Mouse (Mus musculus) layer of hippocampus, adult 8-10 months (tissue): ENCODE measurements at regions not wholly inside any gene's neighbourhood (a gene's known extent, or its start where the extent isn't known, plus 50 kb on each side); places are given as distances from the start of the nearest gene placed in this dataset.

Experiments used
- DNase-seq, 2 experiments: peaks; one replicate each; pipeline ENCODE4 v3.0.0; 2022; ENCODE audit warnings: low spot score in 2 of 2

GRCm38 (mm10) chr10:66781171-66781510 lies 314.8 kb upstream of the Jmjd1c start:
- no peak for DNase-seq

- no peak for DNase-seq
Observed at GRCm38 (mm10) chr10:66782025-66782424, 313.9 kb upstream of the Jmjd1c start.

DNA sequence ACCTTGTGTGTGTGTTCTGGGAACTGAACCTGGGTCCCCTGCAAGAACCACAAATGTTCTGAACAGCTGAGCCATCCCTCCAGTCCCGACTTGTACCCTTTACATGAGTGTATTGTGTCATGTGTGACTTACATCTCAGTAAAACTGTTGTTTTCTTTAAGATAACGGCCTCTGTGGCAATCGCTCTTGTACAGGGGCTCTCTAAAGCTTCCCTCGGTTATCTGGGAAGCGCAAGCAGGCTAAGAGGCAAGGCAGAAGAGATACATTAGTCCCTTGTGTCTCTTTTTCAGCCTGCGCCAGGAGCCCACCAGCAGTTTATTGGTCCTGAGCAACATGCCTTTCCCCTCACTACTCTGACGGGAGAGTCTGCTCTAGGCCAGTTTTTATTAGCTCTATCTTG lies 308.1 kb upstream of the Jmjd1c start:
- DNase-seq, result no peak

DNA sequence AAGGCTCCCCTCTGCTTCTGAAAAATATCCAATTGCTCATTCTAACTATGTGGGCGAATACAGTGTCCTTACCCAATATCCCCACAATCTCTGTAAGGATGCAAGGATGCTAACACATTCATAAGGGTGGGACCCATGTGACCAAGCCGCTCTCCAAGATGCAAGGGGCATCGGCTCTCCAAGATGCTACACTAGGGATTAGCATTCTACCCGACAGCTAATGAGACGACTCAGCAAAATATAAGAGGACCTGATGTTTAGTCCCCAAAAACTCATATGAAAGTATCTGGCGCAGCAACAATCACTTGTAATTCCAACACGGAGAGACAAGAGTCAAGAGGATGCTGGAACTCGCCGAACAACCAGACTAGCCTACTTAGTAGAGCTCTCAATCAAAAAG lies 299.6 kb upstream of the Jmjd1c start:
- no peak for DNase-seq

DNA sequence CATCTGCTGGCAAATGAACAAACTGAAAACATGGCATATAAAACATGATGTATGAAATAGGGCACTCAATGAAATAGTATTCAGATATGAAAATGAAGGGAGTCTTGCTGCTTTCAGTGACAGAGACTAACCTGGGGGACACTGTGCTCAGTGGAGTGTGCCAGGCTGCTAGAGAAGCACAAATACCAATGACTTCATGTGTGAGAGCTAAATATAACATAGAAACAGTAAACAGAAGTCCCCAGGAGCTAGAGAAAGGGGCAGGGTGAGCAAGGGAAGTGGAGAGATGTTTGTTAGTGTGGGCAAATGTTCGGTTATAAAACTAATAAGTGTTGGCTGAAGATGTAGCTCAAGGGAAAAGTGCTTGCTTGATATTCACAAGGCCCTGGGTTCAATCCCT lies 293.2 kb upstream of the Jmjd1c start:
- no peak for DNase-seq

GRCm38 (mm10) chr10:66807261-66807968 lies 288.5 kb upstream of the Jmjd1c start:
- DNase-seq, result peak; percentile 22 to 65

- DNase-seq, result no peak
Observed at GRCm38 (mm10) chr10:66812515-66813260, 283.2 kb upstream of the Jmjd1c start.

- no peak for DNase-seq
Observed at GRCm38 (mm10) chr10:66813850-66814564, 281.9 kb upstream of the Jmjd1c start.

DNA sequence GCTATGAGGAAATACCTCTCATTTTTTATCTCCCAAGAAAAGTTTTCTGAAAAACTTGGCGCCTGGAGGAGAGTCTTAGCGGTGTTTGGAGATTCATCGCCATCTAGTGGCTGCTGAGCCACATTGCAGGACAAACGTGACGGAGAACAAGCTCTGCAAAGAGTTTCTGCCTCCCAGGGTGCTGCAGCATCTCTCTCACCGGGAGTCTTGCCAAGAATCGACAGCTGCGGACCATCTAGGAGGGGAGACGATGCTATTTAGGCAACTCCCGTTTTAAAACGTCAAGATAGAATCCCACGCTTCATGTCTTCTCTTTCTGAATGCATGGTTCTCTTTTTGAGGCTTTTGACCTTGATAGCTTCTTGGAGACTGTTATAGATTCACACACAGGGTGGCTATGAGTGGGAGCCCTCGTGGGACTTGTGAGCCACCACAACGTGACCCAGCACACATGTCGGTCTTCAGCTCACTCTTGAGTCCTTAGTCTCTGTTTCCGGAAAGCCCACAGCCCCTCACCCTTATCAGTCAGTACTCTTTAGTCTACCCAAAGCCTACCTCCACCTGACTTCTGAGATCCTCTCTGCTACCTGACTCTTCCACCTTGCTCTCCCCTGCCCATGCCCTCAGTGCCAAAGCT lies 281.2 kb upstream of the Jmjd1c start:
- peak; percentile 82 to 84 for DNase-seq

DNA sequence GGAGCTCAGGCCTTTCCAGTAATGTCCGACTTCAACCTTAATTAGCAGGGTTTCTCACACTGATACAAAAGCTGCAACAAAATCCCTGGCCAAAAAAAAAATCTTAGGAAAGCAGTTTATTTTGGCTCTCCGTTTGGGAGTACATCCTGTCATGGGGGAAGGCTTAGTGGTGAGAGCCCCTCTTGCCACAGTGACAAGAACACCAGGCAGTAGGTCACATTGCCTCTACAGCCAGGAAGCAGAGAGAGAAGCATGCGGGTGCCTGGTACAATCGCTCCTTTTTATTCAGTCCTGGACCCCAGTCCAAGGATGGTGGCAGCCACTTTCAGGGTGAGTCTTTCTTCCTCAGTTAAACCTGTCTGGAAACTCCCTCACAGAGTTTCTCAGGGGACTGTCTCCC lies 280.0 kb upstream of the Jmjd1c start:
- no peak for DNase-seq

GRCm38 (mm10) chr10:66816776-66817175 lies 279.1 kb upstream of the Jmjd1c start:
- no peak for DNase-seq

DNA sequence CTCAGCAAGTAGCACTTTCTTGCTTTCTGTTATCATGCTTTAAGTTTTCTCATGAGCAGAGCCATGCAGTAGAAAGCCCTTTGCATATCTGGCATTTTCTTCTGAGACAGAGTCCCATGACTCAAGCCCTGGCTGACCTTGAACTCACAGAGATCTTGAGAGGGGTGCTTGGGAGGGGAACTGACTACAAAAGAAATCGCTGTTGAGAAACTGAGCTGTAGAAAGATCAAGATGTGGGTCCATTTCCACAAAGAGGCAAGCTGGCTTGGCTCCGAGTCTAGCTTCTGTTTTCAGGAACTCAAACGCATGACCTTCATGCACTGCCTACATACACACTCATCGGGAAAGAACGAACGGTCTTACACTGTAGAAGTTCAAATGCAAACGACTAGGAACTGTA lies 278.0 kb upstream of the Jmjd1c start:
- no peak for DNase-seq

DNA sequence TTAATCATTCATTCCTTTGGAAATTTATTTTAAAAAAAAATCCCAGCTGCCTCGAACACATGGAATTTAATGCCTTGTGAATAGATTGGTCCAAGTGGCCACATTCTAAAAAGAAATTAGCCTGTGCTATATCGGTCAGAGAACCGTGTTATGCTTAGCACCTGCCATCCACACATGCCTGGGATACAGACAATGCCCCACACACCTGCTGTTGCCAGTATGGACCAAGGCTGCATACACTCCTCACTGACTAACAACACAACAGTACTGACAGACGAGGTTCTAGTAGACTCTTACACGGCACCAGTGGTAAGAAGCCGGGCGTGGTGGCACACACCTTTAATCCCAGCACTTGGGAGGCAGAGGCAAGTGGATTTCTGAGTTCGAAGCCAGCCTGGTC lies 276.4 kb upstream of the Jmjd1c start:
- DNase-seq, result no peak

- no peak for DNase-seq
Observed at GRCm38 (mm10) chr10:66825737-66826136, 270.2 kb upstream of the Jmjd1c start.

GRCm38 (mm10) chr10:66826327-66826726 lies 269.6 kb upstream of the Jmjd1c start:
- no peak for DNase-seq

GRCm38 (mm10) chr10:66834974-66835373 lies 261.0 kb upstream of the Jmjd1c start:
- no peak for DNase-seq

- no peak for DNase-seq
Observed at GRCm38 (mm10) chr10:66839058-66839457, 256.9 kb upstream of the Jmjd1c start.

- DNase-seq, result no peak
Observed at GRCm38 (mm10) chr10:66843258-66843657, 252.7 kb upstream of the Jmjd1c start.

DNA sequence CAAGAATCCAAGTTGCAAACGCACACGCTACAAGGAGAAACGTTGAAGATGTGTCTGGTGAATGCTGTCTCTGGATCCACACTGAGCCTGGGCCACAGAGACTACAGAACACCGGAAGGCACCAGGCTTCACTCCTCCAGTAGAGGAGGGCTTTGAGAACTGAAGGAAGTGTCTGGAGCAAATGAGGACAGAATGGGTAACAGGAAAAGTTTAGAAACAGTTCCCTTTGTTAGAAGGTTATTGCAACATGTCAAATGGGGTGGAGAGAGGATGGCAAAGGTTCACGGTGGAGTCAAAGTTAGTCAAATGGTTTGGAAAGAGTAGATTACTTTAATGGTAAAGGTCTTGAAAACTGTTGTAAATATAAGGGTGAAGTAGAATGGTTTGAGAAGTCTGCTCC lies 247.1 kb upstream of the Jmjd1c start:
- no peak for DNase-seq

GRCm38 (mm10) chr10:66849681-66850080 lies 246.2 kb upstream of the Jmjd1c start:
- DNase-seq, result no peak

DNA sequence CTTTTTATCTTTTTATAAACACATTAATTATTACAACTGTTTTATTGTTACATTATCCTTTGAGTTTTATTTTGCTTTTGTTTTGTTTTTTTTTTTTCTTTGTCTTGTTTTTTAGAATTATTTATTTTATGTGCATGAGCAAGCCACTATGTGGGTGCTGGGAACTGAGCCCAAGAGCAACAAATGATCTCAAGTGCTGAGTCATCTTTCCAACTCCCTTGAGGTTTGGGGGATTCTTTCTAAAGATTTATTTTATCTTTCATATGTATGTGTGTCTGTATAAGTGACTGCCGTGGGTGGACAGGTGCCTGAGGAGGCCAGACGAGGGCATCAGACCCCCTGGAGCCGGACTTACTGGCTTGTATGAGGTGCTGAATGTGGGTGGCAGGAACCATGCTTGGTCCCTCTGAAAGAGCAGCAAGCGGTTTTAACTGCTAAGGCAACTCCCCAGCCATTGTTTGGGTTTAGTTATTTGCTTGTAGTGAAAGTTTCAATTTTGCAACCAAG lies 244.9 kb upstream of the Jmjd1c start:
- no peak for DNase-seq

DNA sequence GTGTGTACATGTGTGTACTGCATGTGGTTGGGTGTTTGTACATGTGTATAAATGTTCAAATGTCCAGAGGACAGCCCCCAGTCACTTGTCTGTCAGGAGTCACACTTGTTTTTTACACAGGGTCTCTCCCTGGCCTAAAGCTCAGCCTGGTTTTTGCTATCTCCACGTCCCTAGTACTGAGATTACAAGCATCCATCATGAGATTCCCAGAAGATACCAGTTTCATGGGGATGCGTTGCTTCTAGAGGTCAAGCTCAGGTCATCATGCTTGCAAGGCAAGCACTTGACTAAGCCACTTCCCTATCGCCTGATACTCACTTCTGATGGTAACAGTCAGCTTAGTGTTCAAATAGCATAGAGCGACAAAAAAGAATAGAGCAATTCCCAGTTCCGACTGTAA lies 244.1 kb upstream of the Jmjd1c start:
- no peak for DNase-seq
